Mouse (Mus musculus) erythroblast, embryonic 14.5 days (primary cell): ENCODE data around the gene Ppp1r12b.

Experiments
- GATA1 ChIP-seq: IDR thresholded peaks from 2 replicates; pipeline ENCODE4 v1.6.1; 2012; ENCODE audit warnings: low read length, inconsistent platforms, mixed read lengths
- TAL1 ChIP-seq: IDR thresholded peaks from 3 replicates; pipeline ENCODE4 v1.6.1; 2012; ENCODE audit warnings: low read length, inconsistent platforms, mixed read lengths

DNA sequence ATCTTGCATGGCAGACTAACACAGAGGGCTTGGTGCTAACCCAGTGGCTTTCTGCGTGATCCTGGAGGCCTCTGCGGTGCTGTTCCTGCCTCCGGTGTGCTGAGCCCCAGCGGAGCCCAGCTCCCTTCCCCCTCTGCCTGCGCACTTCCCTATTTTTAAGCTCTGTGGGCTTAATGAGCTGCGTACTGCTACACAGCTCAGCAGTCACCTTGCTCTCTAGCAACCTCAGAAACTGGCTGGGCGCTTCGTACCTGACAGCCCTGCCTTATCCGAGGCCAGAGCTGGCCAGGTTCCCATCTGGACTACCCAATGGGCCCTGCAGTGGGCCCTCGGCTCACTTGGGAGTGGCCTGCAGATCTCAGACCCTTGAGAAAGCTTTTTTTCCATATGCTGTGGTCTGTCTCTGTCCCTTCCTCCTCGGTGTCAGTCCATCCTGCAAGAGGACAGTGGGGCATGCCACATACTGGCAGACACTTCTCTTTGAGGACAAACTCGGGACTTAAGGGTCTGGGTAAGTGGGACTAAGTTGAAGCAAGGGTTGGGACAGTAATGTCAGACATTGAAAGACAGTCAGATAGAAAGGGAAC, 235.9 kb downstream of the Ppp1r12b start:
- no peak for TF ChIP-seq TAL1
- no peak for TF ChIP-seq GATA1
